Mouse (Mus musculus) kidney, adult 9 months (tissue): Measurements from ENCODE around the gene Klhdc3.
A peak's percentile ranks its signal among the peaks of the same experiment; 100 is the strongest.

Source experiments
- DNase-seq: peaks from one replicate; pipeline ENCODE4 v3.0.0; 2022

Klhdc3 gene

GRCm38 (mm10) chr17:46651755-46652547 lies 28.8 kb downstream of the Klhdc3 start:
- no peak for DNase-seq

DNA sequence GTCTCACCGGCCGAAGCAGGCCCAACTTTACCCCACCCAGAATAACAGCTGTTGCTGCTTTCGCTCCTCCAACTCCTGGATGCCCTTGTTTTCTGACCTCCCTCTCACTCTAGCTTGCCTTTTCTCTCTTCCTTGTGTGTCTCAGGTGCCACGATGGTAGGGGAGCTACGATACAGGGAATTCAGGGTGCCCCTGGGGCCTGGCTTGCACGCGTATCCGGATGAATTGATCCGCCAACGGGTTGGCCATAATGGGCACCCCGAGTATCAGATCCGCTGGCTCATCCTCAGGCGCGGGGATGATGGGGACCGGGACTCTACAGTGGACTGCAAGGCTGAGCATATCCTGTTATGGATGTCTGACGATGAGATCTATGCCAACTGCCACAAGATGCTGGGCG lies 29.4 kb downstream of the Klhdc3 start:
- no peak for DNase-seq

GRCm38 (mm10) chr17:46650232-46651031 lies 30.3 kb downstream of the Klhdc3 start, which contains the start of gene Cul7:
TSS of gene Cul7 (plus strand) at chr17:46650337.
- DNase-seq: peak; percentile 92

DNA sequence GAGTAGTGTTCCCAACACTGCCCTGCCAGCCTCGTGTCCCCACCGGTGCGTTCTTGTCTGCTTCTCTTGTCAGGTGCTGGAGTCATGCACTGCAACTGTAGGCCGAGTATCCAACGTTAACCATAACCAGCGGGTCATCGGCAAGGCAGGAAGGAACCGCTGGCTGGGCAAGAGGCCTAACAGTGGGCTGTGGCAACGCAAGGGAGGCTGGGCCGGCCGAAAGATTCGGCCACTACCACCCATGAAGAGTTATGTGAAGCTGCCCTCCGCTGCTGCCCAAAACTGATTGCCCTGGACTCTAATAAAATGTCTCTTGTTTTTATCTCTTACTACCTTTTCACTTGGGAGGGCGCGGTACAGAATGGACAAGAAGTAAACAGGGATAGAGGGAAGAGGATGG lies 30.9 kb downstream of the Klhdc3 start:
- no peak for DNase-seq

DNA sequence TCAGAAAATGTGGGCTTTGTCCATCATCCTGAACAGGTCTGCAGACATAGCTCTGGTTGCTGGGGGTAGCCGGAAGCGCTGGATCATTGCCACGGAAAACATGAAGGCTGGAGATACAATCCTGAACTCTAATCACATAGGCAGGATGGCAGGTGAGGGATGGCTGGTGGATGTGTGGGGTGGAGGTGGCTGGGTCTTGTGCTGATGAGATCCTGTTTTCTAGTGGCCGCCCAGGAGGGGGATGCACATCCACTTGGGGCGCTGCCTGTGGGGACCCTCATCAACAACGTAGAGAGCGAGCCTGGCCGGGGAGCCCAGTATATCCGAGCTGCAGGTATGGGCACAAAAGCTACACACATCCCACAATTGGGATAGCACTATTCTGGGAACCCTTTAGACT lies 32.3 kb downstream of the Klhdc3 start:
- no peak for DNase-seq

- DNase-seq: no peak
Measured at GRCm38 (mm10) chr17:46647279-46647678, 33.4 kb downstream of the Klhdc3 start.

GRCm38 (mm10) chr17:46646322-46646662 lies 34.4 kb downstream of the Klhdc3 start:
- no peak for DNase-seq

DNA sequence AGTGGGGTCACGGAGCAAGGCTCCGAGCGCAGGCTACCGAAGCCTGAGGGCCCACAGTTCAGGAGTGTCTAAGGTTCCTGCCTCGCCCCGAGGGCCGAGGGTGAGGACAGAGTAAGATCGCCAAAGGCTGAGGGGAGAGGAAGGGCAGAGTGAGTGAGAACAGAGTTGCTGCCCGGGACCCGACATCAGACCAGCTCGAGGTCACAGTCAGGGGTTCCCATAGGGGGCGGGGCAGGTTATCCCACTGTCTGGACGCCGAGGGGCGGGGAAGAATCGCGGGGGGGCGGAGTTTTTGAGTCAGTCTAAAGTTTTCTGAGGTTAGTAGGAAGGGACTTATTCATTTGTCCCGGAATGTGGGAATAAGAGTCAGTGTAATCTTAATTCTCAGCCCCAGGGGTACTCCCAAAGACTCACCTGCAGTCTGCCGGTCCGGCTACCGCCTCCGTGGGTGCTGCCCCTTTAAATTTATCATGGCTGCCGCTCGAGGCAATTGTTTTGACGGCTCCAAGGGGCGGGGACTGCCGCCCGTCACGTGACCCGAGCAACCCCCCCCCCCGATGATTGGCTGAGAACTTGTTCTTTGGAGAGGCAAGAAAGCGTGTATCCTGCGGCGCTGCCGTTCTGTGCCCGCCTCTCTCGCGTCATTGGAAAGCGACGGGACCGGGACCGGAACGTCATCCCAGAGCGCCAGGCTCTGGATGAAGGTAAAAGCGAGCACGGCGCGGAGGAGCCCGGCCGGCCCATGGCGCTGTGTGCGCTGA lies 35.0 kb downstream of the Klhdc3 start, which contains the start of the genes Klc4 and Mrpl2:
Gene Klc4, minus strand, starts transcription at position 462 of the 761 bp plus-strand sequence.
Gene Mrpl2, plus strand, starts transcription at position 669 of the 761 bp plus-strand sequence.
- DNase-seq: peak; percentile 99

DNA sequence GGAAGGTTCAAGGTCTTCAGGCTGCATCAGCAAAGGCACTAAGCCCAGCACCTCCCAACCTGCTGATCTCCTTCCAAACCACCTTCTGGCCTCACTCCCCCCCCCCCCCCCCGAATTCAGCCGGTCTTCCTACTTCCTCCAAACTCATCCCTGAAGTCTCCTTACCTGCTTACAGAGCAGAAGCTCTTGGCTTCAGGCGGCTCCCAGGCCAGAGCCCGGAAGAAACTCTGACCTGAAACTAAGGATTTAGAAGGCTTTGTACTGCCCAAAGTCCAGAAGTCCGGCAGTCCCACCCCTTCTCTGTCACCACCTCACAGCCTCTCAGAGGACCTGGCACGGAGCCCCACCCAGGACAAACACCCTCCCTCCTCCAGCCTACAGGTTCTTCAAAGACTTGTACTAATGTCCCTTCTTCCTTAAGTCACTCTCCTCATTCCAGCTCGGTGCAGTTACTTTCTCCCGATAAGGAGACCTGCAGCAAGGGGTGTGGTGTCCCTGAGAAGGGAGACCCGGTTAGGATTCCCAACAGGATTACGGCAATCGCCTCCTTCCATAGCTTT lies 35.7 kb downstream of the Klhdc3 start:
- DNase-seq: peak; percentile 96

GRCm38 (mm10) chr17:46644152-46644805 lies 36.4 kb downstream of the Klhdc3 start:
- no peak for DNase-seq

DNA sequence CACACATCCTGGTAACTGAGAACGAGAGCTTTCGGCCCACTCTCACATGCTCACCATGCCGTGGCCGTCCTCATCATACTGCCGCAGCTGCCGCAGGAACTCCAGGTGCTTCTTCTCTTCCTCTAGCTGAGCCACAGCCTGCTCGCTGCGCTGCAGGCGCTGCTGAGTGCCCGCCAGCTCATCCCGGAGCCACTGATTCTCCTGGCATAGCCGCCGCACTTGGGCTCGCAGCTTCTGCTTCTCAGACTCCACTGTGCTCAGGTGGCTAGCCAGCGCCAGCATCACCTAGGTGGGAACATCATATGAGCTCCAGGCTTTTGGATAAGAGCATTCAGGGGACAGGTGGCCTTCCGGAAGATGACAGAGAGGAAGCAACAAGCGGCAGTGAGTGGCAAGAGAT lies 38.7 kb downstream of the Klhdc3 start:
- no peak for DNase-seq

- no peak for DNase-seq
Measured at GRCm38 (mm10) chr17:46639929-46640328, 40.8 kb downstream of the Klhdc3 start.

GRCm38 (mm10) chr17:46636831-46637523 lies 43.7 kb downstream of the Klhdc3 start:
- DNase-seq: peak; percentile 85

DNA sequence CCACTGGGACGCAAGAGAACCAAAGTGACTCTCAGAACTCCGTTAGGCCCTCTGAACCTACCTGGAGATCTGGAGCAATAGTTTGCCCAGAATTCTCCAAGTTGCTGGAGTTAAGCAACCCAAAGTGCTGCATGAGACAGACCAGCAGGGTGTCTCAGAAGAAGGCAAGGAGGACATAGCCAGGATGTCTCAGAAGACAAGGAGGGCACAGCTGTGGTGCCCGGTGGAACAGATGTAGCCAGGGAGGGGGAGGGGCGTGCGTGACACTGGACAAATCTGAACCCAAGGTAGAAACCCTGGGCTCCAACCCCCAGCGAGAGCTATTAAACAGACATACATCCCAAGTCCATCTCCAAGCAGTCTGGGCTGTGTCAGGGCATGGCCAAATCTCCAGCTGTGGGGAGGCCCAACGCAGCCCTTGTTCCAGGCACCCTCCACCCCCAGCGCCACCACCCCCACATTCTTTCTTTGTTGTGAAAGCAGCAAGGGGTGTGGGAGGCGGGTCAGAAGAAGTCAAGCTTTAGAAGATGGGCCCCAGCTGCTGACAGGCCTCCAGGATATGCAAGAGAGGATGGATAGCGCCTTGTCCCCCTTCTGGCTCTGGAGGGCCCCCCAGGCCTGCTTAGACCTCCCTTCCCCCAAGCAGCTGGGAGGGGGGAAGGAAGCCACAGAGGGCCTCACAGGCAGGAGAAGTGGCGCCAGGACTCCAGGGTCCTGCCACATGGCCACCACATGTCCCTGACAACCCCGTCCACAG lies 50.9 kb downstream of the Klhdc3 start:
- DNase-seq: peak; percentile 54

- DNase-seq: no peak
Measured at GRCm38 (mm10) chr17:46628791-46629684, 51.7 kb downstream of the Klhdc3 start, which contains the start of gene Ptk7. TSS of gene Ptk7 (minus strand) at chr17:46629504.

- DNase-seq: no peak
Measured at GRCm38 (mm10) chr17:46628471-46628790, 52.3 kb downstream of the Klhdc3 start.

DNA sequence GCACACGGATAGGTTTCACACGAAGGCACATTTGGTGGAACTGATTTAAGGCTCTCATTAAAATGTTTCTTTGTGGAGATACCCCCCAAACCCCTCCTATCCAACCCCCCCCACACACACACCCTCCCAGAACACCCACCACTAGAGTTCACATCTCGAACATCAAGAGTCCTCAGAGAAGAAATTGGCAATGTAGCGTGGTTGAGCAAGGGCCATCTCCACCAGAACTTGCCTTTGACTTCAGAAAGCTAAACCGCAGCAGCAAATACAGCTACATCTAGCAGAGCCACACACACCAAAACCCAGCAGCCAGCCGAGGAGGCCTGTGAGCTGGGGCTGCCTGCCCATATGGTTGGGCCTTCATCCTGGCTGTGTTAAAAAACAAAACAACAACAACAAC lies 53.3 kb downstream of the Klhdc3 start:
- no peak for DNase-seq

- DNase-seq: no peak
Measured at GRCm38 (mm10) chr17:46624598-46624997, 56.1 kb downstream of the Klhdc3 start.
